Mouse (Mus musculus) intestine, embryonic 15.5 days (tissue): ENCODE results near the gene Rras. TPM values are rescaled to one million over a fixed set of nuclear protein-coding genes. Genes with fewer than 3 reads are reported as not detected.

Experiments used
- ATAC-seq: fragments of 200-750 bp; cut with Nextera tagmentation; 2 replicates; pipeline ENCODE4 v1.8.0; 2017; ENCODE audit warnings: moderate TSS enrichment, moderate library complexity
- H3K27ac ChIP-seq: fragments of 300-500 bp; sonication (generic); 2 replicates; pipeline ENCODE4 v1.5.1; 2015; ENCODE audit warnings: mild to moderate bottlenecking, inconsistent platforms
- H3K27me3 ChIP-seq: fragments of 300-500 bp; sonication (generic); replicated peaks from 2 replicates; pipeline ENCODE4 v1.6.1; 2015; ENCODE audit warnings: inconsistent platforms
- H3K36me3 ChIP-seq: fragments of 300-500 bp; sonication (generic); 2 replicates; pipeline ENCODE4 v1.6.1; 2015; ENCODE audit warnings: inconsistent platforms
- H3K4me1 ChIP-seq: fragments of 300-500 bp; sonication (generic); replicated peaks from 2 replicates; pipeline ENCODE4 v1.6.1; 2015; ENCODE audit warnings: inconsistent platforms
- H3K4me2 ChIP-seq: fragments of 300-500 bp; sonication (generic); replicated peaks from 2 replicates; pipeline ENCODE4 v1.6.1; 2015; ENCODE audit warnings: mild to moderate bottlenecking, inconsistent platforms
- H3K4me3 ChIP-seq: fragments of 300-500 bp; sonication (generic); replicated peaks from 2 replicates; pipeline ENCODE4 v1.5.1; 2015; ENCODE audit warnings: inconsistent platforms
- H3K9ac ChIP-seq: fragments of 300-500 bp; sonication (generic); 2 replicates; pipeline ENCODE4 v1.6.1; 2015; ENCODE audit warnings: inconsistent platforms
- H3K9me3 ChIP-seq: fragments of 300-500 bp; sonication (generic); 2 replicates; pipeline ENCODE4 v1.6.1; 2016; ENCODE audit warnings: inconsistent platforms
- WGBS: fragments of 180-500 bp; shearing (Covaris S2); methylation state at CpG from one replicate; pipeline ENCODE4 v1.1.7; 2015; 5-methylcytosine and 5-hydroxymethylcytosine counted together
- polyA plus RNA-seq: library from polyadenylated mRNA; unstranded; fragments of >200 nt; fragmentation: Nextera tagmentation; extraction: Ambion mirVana; gene quantifications from 2 replicates; pipeline ENCODE4 v1.2.1, GENCODE M21; 2015

Rras gene
- polyA plus RNA-seq, 1 experiment from 2014 or later = 57.6 TPM

GRCm38 (mm10) chr7:45067190-45067999 lies 49.6 kb downstream of the Rras start:
- Histone ChIP-seq H3K36me3 (no peaks in the 10 kb centered on the region), H3K27ac (no peak overlapping the region), H3K4me1 (peaks cover 5% of the 10 kb centered on the region), H3K4me3 (no peak overlapping the region), H3K9ac (no peak overlapping the region), H3K4me2 (no peak overlapping the region), H3K9me3 (no peaks in the 10 kb centered on the region), H3K27me3 (no peaks in the 10 kb centered on the region)
- WGBS = 82% methylated on average over 4 of the region's 4 CpGs
- ATAC-seq = 0 out of 2 replicates have a peak, but pooled peaks have one; percentile 9

DNA sequence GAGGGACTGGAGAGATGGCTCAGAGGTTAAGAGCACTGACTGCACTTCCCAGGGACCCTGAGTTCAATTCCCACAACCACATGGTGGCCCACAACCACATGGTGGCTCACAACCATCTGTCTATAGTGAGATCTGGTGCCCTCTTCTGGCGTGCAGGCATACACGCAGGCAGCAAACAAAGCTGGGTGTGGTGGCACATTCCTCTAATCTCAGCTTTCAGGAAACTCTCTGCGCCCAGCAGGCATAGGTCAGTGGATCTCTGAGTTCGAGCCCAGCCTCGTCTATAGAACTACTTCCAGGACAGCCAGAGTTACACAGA lies 50.2 kb downstream of the Rras start:
- Histone ChIP-seq H3K4me1 (peaks cover 5% of the 10 kb centered on the region), H3K27me3 (no peaks in the 10 kb centered on the region), H3K27ac (no peak overlapping the region), H3K4me2 (no peak overlapping the region), H3K9me3 (no peaks in the 10 kb centered on the region), H3K9ac (no peak overlapping the region), H3K36me3 (no peaks in the 10 kb centered on the region), H3K4me3 (no peak overlapping the region)
- WGBS = 26% methylated on average over 5 of the region's 5 CpGs
- ATAC-seq = peak; percentile 39; the same call in 1 of the 2 replicates

DNA sequence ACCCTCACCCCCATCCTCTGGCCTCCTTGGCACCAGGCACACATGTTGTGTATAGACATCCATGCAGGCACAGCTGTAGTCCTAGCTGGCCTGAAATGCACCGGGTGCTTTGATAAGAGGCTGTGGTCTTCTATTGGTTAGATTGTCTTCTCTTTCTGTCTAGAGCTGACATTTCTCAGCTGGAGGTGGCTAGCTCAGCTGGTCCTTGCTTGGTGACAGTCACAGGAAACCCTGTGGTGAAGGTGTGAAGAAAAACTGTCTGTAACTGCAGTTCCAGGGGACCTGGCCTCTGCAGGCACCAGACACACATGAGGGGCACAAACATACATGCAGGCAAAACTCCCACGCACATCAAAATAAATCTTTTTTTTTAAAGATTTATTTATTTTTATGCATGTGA lies 51.9 kb downstream of the Rras start:
- H3K4me2 ChIP-seq = no peak overlapping the region
- 84% methylated on average over 2 of the region's 2 CpGs for WGBS
- H3K27ac ChIP-seq = no peak overlapping the region
- no peak overlapping the region for H3K9ac ChIP-seq
- H3K27me3 ChIP-seq = no peaks in the 10 kb centered on the region
- H3K36me3 ChIP-seq = no peaks in the 10 kb centered on the region
- H3K4me3 ChIP-seq = no peak overlapping the region
- H3K4me1 ChIP-seq = no peaks in the 10 kb centered on the region; the same call in 1 of the 2 replicates
- no peaks in the 10 kb centered on the region for H3K9me3 ChIP-seq
- no peak for ATAC-seq

Other genes with a start within 250 kb of the Rras start
- gene Nup62, start 201.9 kb upstream of the Rras start, polyA plus RNA-seq = 87.4 and 89.2 TPM in 2 replicates
- gene Il4i1, start 201.6 kb upstream of the Rras start, polyA plus RNA-seq = 0.78 and 1.5 TPM in 2 replicates
- 6.2 and 6.6 TPM in 2 replicates for gene Atf5, start 201.3 kb upstream of the Rras start, polyA plus RNA-seq
- gene Akt1s1, start 169.0 kb upstream of the Rras start, polyA plus RNA-seq = 112 and 116 TPM in 2 replicates
- gene Tbc1d17, start 168.9 kb upstream of the Rras start, polyA plus RNA-seq = 71.0 and 71.3 TPM in 2 replicates
- 25.9 and 29.0 TPM in 2 replicates for gene Pnkp, start 160.8 kb upstream of the Rras start, polyA plus RNA-seq
- 239 and 253 TPM in 2 replicates for gene Ptov1, start 148.2 kb upstream of the Rras start, polyA plus RNA-seq
- gene Med25, start 125.2 kb upstream of the Rras start, polyA plus RNA-seq = 88.2 and 91.8 TPM in 2 replicates
- gene Fuz, start 121.9 kb upstream of the Rras start, polyA plus RNA-seq = 17.0 and 18.8 TPM in 2 replicates
- gene Ap2a1, start 88.5 kb upstream of the Rras start, polyA plus RNA-seq = 60.1 and 65.0 TPM in 2 replicates
- 0.14 TPM in 1 of 2 replicates, not detected in the other for gene Tsks, start 74.8 kb upstream of the Rras start, polyA plus RNA-seq
- 16.1 and 16.5 TPM in 2 replicates for gene Cpt1c, start 43.1 kb upstream of the Rras start, polyA plus RNA-seq
- 449 and 456 TPM in 2 replicates for gene Prmt1, start 31.4 kb upstream of the Rras start, polyA plus RNA-seq
- 89.9 and 99.6 TPM in 2 replicates for gene Irf3, start 20.3 kb upstream of the Rras start, polyA plus RNA-seq
- 37.3 and 43.6 TPM in 2 replicates for gene Bcl2l12, start 19.2 kb upstream of the Rras start, polyA plus RNA-seq
- gene Scaf1, start 1.6 kb upstream of the Rras start, polyA plus RNA-seq = 32.0 and 33.6 TPM in 2 replicates
- 7.1 and 8.7 TPM in 2 replicates for gene Prr12, start 34.9 kb downstream of the Rras start, polyA plus RNA-seq
- 49.5 and 50.5 TPM in 2 replicates for gene Nosip, start 44.5 kb downstream of the Rras start, polyA plus RNA-seq
- gene Prrg2, start 44.7 kb downstream of the Rras start, polyA plus RNA-seq = 29.2 and 29.5 TPM in 2 replicates
- gene Rcn3, start 74.3 kb downstream of the Rras start, polyA plus RNA-seq = 265 and 267 TPM in 2 replicates
- 153 and 168 TPM in 2 replicates for gene Fcgrt, start 85.9 kb downstream of the Rras start, polyA plus RNA-seq
- gene Rps11, start 106.5 kb downstream of the Rras start, polyA plus RNA-seq = 1,711 TPM in 2 replicates
- 1,301 and 1,445 TPM in 2 replicates for gene Rpl13a, start 110.8 kb downstream of the Rras start, polyA plus RNA-seq
- 0.24 and 0.28 TPM in 2 replicates for gene Gm45713, start 118.3 kb downstream of the Rras start, polyA plus RNA-seq
- 1.8 and 2.0 TPM in 2 replicates for gene Flt3l, start 118.5 kb downstream of the Rras start, polyA plus RNA-seq
- 94.1 and 98.9 TPM in 2 replicates for gene Pih1d1, start 136.3 kb downstream of the Rras start, polyA plus RNA-seq
- 79.0 and 87.3 TPM in 2 replicates for gene Aldh16a1, start 136.6 kb downstream of the Rras start, polyA plus RNA-seq
- gene Slc17a7, start 146.0 kb downstream of the Rras start, polyA plus RNA-seq = 0.13 and 0.15 TPM in 2 replicates
- not detected in 2 replicates for gene Gfy, start 161.6 kb downstream of the Rras start, polyA plus RNA-seq
- gene Pth2, start 163.0 kb downstream of the Rras start, polyA plus RNA-seq = not detected in 2 replicates
- 0.61 and 0.69 TPM in 2 replicates for gene Ccdc155, start 186.9 kb downstream of the Rras start, polyA plus RNA-seq
- 1.0 and 1.1 TPM in 2 replicates for gene Dkkl1, start 194.2 kb downstream of the Rras start, polyA plus RNA-seq
- 93.2 and 97.0 TPM in 2 replicates for gene Tead2, start 197.8 kb downstream of the Rras start, polyA plus RNA-seq
- 3.5 and 3.6 TPM in 2 replicates for gene Cd37, start 221.2 kb downstream of the Rras start, polyA plus RNA-seq
- not detected in 2 replicates for gene Slc6a16, start 223.1 kb downstream of the Rras start, polyA plus RNA-seq